Mouse (Mus musculus) intestine, embryonic 15.5 days (tissue): Measurements from ENCODE around the gene Anapc13. TPM values are rescaled to one million over a fixed set of nuclear protein-coding genes. Genes with fewer than 3 reads are reported as not detected.

Experiments
- ATAC-seq: fragments of 200-750 bp; cut with Nextera tagmentation; 2 replicates; pipeline ENCODE4 v1.8.0; 2017; ENCODE audit warnings: moderate TSS enrichment, moderate library complexity
- H3K27ac ChIP-seq: fragments of 300-500 bp; sonication (generic); 2 replicates; pipeline ENCODE4 v1.5.1; 2015; ENCODE audit warnings: mild to moderate bottlenecking, inconsistent platforms
- H3K27me3 ChIP-seq: fragments of 300-500 bp; sonication (generic); replicated peaks from 2 replicates; pipeline ENCODE4 v1.6.1; 2015; ENCODE audit warnings: inconsistent platforms
- H3K36me3 ChIP-seq: fragments of 300-500 bp; sonication (generic); 2 replicates; pipeline ENCODE4 v1.6.1; 2015; ENCODE audit warnings: inconsistent platforms
- H3K4me1 ChIP-seq: fragments of 300-500 bp; sonication (generic); replicated peaks from 2 replicates; pipeline ENCODE4 v1.6.1; 2015; ENCODE audit warnings: inconsistent platforms
- H3K4me2 ChIP-seq: fragments of 300-500 bp; sonication (generic); replicated peaks from 2 replicates; pipeline ENCODE4 v1.6.1; 2015; ENCODE audit warnings: mild to moderate bottlenecking, inconsistent platforms
- H3K4me3 ChIP-seq: fragments of 300-500 bp; sonication (generic); replicated peaks from 2 replicates; pipeline ENCODE4 v1.5.1; 2015; ENCODE audit warnings: inconsistent platforms
- H3K9ac ChIP-seq: fragments of 300-500 bp; sonication (generic); 2 replicates; pipeline ENCODE4 v1.6.1; 2015; ENCODE audit warnings: inconsistent platforms
- H3K9me3 ChIP-seq: fragments of 300-500 bp; sonication (generic); 2 replicates; pipeline ENCODE4 v1.6.1; 2016; ENCODE audit warnings: inconsistent platforms
- WGBS: fragments of 180-500 bp; shearing (Covaris S2); methylation state at CpG from one replicate; pipeline ENCODE4 v1.1.7; 2015; 5-methylcytosine and 5-hydroxymethylcytosine counted together
- polyA plus RNA-seq: library from polyadenylated mRNA; unstranded; fragments of >200 nt; fragmentation: Nextera tagmentation; extraction: Ambion mirVana; gene quantifications from 2 replicates; pipeline ENCODE4 v1.2.1, GENCODE M21; 2015

Anapc13 gene
- polyA plus RNA-seq, 1 experiment from 2014 or later: 206 TPM

DNA sequence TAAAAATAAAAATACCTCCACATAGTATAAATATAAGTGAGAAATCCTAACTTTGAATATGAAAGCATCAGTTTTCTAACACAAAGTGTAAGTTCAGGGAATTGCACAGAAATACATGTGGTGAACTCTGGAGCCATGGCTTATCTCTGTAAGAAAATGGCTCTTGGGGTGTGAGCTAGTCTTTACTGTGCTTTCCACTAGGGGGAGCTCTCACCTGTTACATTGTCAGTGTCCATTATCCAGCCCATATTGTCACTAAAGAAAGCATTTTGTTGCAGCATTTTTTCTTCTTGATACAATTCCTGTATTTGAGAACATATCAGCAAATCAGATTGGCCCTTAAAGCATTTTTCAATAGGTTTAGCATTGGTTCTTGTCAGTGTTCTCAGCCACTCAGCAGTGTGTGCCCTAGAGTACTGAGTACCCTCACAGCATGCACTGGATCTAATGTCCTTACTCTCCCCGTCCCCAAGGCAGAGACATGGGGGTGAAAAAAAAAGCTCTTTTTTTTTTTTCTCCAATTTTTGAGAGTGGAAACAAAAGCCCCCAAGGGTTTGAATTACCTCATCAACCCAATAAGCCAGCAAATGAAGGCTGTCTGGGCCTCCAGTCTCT, 6.9 kb downstream of the Anapc13 start:
- Histone ChIP-seq H3K4me2 (no peak overlapping the region), H3K27ac (0 out of 2 replicates have a peak overlapping the region, but pooled peaks have one; percentile 13), H3K36me3 (no peaks in the 10 kb centered on the region), H3K9me3 (no peaks in the 10 kb centered on the region), H3K27me3 (no peaks in the 10 kb centered on the region), H3K4me1 (peaks cover 6% of the 10 kb centered on the region; the same call in 1 of the 2 replicates), H3K4me3 (no peak overlapping the region), H3K9ac (no peak overlapping the region)
- WGBS: 85% methylated on average over 1 of the region's 1 CpGs
- ATAC-seq: peak; percentile 67; the same call in 1 of the 2 replicates

GRCm38 (mm10) chr9:102634453-102634852, 8.4 kb downstream of the Anapc13 start:
- Histone ChIP-seq H3K4me2 (no peak overlapping the region), H3K36me3 (no peaks in the 10 kb centered on the region), H3K27ac (no peak overlapping the region), H3K9me3 (no peaks in the 10 kb centered on the region), H3K4me3 (no peak overlapping the region), H3K4me1 (peaks cover 6% of the 10 kb centered on the region), H3K9ac (no peak overlapping the region), H3K27me3 (no peaks in the 10 kb centered on the region)
- 70% methylated on average over 8 of the region's 8 CpGs for WGBS
- ATAC-seq: no peak

DNA sequence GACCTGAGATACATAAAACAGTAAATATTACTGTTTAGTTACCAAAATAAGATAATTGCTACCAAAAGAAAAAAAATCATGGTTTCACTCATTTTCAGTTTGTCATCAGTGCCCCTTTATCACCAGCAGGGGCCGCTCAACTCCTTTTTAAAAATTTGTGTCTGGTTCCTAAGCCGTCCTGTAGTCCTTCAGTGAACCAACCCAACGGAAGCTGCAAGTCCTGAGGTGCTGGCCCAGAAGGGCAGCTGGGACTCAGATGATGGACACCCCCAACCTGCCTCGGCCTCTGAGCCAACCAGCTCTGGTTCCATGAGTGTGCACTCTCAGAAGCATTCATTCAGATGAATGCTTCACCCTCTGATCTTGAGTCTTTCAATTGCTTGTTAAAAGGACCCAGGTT, 10.5 kb downstream of the Anapc13 start:
- Histone ChIP-seq H3K4me2 (no peak overlapping the region), H3K27me3 (no peaks in the 10 kb centered on the region), H3K9ac (no peak overlapping the region), H3K36me3 (no peaks in the 10 kb centered on the region), H3K27ac (no peak overlapping the region), H3K4me3 (no peak overlapping the region), H3K9me3 (no peaks in the 10 kb centered on the region), H3K4me1 (peaks cover 11% of the 10 kb centered on the region)
- 7% methylated on average over 4 of the region's 4 CpGs for WGBS
- no peak for ATAC-seq

DNA sequence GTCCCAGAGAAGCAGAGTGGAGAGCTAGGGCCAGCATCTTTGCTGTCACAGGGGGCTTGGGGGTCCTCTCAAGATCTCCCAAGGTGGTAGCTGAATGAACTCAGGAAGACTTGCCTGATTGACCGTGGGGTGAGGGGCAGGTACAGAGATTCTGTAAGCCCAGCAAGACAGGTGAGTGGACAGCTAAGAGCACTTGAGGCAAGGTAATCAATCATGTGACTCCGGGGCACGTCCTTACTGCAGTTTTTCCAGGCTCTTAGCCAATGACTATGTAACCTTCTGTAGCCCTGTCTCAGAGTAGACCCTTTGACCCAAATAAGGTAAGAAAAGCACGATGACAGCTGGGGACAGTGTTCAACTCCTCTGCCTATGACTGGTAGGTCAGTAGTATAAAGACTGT, 11.0 kb downstream of the Anapc13 start:
- peaks cover 11% of the 10 kb centered on the region for H3K4me1 ChIP-seq
- WGBS: 45% methylated on average over 4 of the region's 4 CpGs
- ATAC-seq: no peak

DNA sequence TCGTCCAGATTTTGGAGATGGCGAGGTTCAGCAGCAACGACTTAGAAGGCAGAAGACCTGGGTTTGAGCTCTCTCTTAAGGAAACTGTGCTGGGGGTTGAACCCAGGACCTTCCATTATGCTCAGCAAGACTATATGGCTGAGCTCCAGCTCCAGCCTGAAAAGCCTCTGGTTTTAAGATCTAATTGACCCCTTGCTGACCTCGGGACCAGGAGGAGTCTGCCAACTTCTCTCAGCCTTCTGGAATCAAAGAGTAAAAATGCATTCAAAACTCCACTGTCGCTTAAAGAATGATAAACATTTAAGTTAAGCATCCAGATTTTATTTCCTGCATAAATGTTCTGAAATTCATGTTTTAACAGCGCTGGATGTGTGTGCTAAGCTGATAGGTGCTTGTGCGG, 12.9 kb downstream of the Anapc13 start:
- Histone ChIP-seq H3K36me3 (no peaks in the 10 kb centered on the region), H3K9me3 (no peaks in the 10 kb centered on the region), H3K27me3 (no peaks in the 10 kb centered on the region), H3K4me2 (no peak overlapping the region), H3K4me1 (peaks cover 19% of the 10 kb centered on the region), H3K9ac (no peak overlapping the region), H3K27ac (peak overlapping the region; percentile 52), H3K4me3 (no peak overlapping the region)
- WGBS: 43% methylated on average over 7 of the region's 7 CpGs
- no peak for ATAC-seq

More for the DNA sequence above, 11.0 kb downstream of the Anapc13 start:
- Histone ChIP-seq H3K4me2 (no peak overlapping the region), H3K36me3 (no peaks in the 10 kb centered on the region), H3K27ac (no peak overlapping the region), H3K4me3 (no peak overlapping the region), H3K9ac (no peak overlapping the region), H3K27me3 (no peaks in the 10 kb centered on the region), H3K9me3 (no peaks in the 10 kb centered on the region)

DNA sequence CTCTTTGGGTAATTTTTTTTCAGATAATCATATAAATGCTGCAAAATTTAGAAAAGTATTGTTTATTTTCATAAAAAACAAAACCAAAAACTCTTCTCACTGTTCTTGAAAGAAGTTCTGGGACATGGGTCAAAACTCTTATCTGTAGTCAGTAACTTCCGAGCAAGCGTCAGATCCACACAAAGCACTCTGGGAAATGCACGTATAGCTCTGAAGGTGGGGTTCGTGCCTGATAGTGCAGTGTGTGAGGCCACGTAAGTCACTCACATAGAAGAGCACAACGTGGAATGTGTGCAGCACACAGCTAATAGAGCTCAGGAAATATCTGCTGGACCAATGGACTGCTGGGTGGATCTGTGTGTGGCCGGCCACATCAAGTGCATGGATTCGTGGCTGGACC, 13.4 kb downstream of the Anapc13 start:
- no peaks in the 10 kb centered on the region for H3K27me3 ChIP-seq
- 71% methylated on average over 8 of the region's 8 CpGs for WGBS
- peak overlapping the region; percentile 56 for H3K27ac ChIP-seq
- no peaks in the 10 kb centered on the region for H3K36me3 ChIP-seq
- no peak for ATAC-seq
- no peak overlapping the region for H3K4me2 ChIP-seq
- peaks cover 22% of the 10 kb centered on the region for H3K4me1 ChIP-seq
- no peak overlapping the region for H3K4me3 ChIP-seq
- no peaks in the 10 kb centered on the region for H3K9me3 ChIP-seq
- no peak overlapping the region for H3K9ac ChIP-seq

DNA sequence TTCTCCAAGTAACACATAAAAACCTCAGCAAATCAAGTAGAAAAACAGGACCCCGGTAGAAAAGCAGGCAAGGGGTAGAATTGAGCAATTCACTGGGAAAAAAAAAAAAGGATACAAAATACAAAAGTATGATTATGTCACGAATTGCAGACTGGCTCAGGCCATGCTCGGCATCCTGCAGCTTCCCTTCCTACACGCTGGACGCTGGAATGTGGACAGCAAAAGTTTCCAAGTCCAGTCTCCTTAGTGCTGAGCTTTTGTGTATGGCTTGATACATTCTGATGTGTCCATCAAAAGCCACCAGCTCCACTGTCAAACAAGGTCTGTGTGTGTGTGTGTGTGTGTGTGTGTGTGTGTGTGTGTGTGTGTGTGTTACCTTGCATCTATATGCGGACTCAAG, 15.4 kb downstream of the Anapc13 start:
- Histone ChIP-seq H3K4me3 (no peak overlapping the region), H3K9ac (no peak overlapping the region), H3K27me3 (no peaks in the 10 kb centered on the region), H3K4me1 (peaks cover 25% of the 10 kb centered on the region), H3K4me2 (no peak overlapping the region), H3K9me3 (no peaks in the 10 kb centered on the region), H3K27ac (no peak overlapping the region), H3K36me3 (no peaks in the 10 kb centered on the region)
- WGBS: 58% methylated on average over 6 of the region's 6 CpGs
- ATAC-seq: no peak

DNA sequence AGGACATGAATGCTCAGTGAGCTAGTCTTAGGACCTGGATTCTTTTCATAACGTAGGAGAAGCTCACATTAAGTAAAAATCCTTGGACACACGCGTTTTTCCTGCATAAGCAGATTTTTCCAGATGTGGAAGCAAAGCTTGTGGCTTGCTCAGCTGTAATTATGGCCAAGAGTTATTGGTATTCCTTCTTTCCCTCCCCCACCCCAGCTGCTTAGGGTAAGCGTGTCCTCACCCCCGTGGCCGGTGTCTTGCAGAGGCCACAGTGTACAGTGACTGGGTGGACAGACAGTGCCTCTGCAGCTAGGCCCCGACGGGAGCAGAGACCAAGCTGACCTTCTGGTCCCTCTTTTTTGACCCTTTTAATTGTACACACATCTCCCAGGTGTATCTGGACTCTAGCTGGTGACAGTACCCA, 17.0 kb downstream of the Anapc13 start:
- Histone ChIP-seq H3K4me2 (peak overlapping the region; percentile 45), H3K27ac (peak overlapping the region; percentile 93), H3K36me3 (no peaks in the 10 kb centered on the region), H3K4me1 (peaks cover 22% of the 10 kb centered on the region), H3K4me3 (no peak overlapping the region), H3K9ac (no peak overlapping the region), H3K27me3 (no peaks in the 10 kb centered on the region), H3K9me3 (no peaks in the 10 kb centered on the region)
- 21% methylated on average over 8 of the region's 8 CpGs for WGBS
- peak; percentile 46; the same call in 1 of the 2 replicates for ATAC-seq

- H3K4me1 ChIP-seq: peaks cover 22% of the 10 kb centered on the region
- H3K27me3 ChIP-seq: no peaks in the 10 kb centered on the region
- peak; percentile 88 for ATAC-seq
- WGBS: 8% methylated on average over 10 of the region's 10 CpGs
- H3K27ac ChIP-seq: peak overlapping the region; percentile 93
- H3K9ac ChIP-seq: no peak overlapping the region
- H3K36me3 ChIP-seq: no peaks in the 10 kb centered on the region
- no peak overlapping the region for H3K4me3 ChIP-seq
- no peaks in the 10 kb centered on the region for H3K9me3 ChIP-seq
- peak overlapping the region; percentile 45 for H3K4me2 ChIP-seq
Observed at GRCm38 (mm10) chr9:102643486-102644101, 17.5 kb downstream of the Anapc13 start.

GRCm38 (mm10) chr9:102645119-102645695, 19.1 kb downstream of the Anapc13 start:
- Histone ChIP-seq H3K27me3 (no peaks in the 10 kb centered on the region), H3K9me3 (no peaks in the 10 kb centered on the region), H3K4me2 (no peak overlapping the region), H3K27ac (peak overlapping the region; percentile 93; the same call in 1 of the 2 replicates), H3K4me1 (peaks cover 21% of the 10 kb centered on the region), H3K4me3 (no peak overlapping the region), H3K36me3 (no peaks in the 10 kb centered on the region), H3K9ac (no peak overlapping the region)
- ATAC-seq: no peak
- WGBS: 64% methylated on average over 3 of the region's 3 CpGs

DNA sequence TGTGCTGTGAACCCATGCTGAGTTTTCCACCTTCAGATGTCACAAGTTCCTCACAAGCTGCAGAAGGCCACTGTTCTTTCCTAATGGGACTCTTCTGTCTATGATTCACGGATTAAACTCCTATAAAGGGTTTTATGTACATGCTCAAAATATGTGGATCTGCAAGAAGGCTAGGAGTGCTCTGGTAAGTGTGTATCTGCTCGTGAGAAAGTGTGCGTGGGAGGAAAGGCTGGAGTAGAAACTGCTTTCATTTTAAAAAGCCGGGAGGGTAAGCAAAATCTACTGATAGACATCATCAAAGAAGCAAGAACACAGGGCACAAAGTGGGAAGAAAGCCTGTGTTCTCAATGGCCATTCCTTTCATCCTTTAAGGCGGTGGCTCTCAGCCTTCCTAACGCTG, 20.9 kb downstream of the Anapc13 start:
- no peak overlapping the region for H3K4me2 ChIP-seq
- H3K27me3 ChIP-seq: no peaks in the 10 kb centered on the region
- ATAC-seq: no peak
- peaks cover 34% of the 10 kb centered on the region for H3K4me1 ChIP-seq
- H3K9me3 ChIP-seq: no peaks in the 10 kb centered on the region
- no peak overlapping the region for H3K9ac ChIP-seq
- WGBS: 77% methylated on average over 6 of the region's 6 CpGs
- H3K27ac ChIP-seq: no peak overlapping the region
- H3K4me3 ChIP-seq: no peak overlapping the region
- no peaks in the 10 kb centered on the region for H3K36me3 ChIP-seq

DNA sequence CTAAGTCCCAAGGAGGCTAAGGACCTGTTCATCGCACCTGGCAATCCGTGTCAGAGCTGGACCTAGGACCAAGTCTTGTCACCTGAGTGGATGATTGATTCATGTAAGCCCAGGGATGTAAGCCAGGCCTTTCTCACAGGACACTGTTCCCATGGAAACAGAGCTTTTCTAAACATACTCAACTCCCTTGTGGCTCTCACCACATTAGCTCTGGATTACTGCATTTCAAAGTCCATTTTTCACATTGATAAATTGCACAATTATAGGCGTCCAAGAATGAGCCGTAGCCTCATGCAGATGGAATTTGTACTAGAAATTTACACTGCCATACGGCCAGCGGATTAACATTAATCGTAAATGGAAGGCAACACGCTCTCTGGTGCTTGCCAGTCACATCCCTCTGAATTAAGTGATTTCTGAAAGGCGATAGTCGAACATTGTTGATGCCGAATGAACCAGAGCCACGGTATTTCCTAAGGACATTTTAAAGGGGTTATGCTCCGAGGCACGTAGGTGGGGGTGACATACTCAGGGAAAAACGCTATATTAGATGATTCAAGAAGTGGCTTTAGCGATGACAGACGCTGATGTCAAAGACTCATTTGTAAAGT, 23.9 kb downstream of the Anapc13 start:
- Histone ChIP-seq H3K4me1 (peaks cover 21% of the 10 kb centered on the region), H3K27ac (peak overlapping the region; percentile 70), H3K9ac (no peak overlapping the region), H3K4me3 (no peak overlapping the region), H3K9me3 (no peaks in the 10 kb centered on the region), H3K4me2 (peak overlapping the region; percentile 34), H3K36me3 (no peaks in the 10 kb centered on the region), H3K27me3 (no peaks in the 10 kb centered on the region)
- ATAC-seq: peak; percentile 91
- WGBS: 22% methylated on average over 17 of the region's 17 CpGs
